Mouse (Mus musculus) testis, adult 2 months (tissue): ENCODE measurements around the gene Tra2a.

Source experiments
- CTCF ChIP-seq: fragments of 200-500 bp; IDR thresholded peaks from 2 replicates; pipeline ENCODE4 v1.5.1; 2012; ENCODE audit warnings: low read depth, mild to moderate bottlenecking, inconsistent platforms, low read length, moderate library complexity; ENCODE audit not compliant: control insufficient read depth, insufficient read depth, insufficient replicate concordance
- POLR2A ChIP-seq: fragments of 200-500 bp; IDR thresholded peaks from 2 replicates; pipeline ENCODE4 v1.6.1; 2012; ENCODE audit warnings: low read depth, mild to moderate bottlenecking, inconsistent platforms, low read length, moderate library complexity; ENCODE audit not compliant: control insufficient read depth

DNA sequence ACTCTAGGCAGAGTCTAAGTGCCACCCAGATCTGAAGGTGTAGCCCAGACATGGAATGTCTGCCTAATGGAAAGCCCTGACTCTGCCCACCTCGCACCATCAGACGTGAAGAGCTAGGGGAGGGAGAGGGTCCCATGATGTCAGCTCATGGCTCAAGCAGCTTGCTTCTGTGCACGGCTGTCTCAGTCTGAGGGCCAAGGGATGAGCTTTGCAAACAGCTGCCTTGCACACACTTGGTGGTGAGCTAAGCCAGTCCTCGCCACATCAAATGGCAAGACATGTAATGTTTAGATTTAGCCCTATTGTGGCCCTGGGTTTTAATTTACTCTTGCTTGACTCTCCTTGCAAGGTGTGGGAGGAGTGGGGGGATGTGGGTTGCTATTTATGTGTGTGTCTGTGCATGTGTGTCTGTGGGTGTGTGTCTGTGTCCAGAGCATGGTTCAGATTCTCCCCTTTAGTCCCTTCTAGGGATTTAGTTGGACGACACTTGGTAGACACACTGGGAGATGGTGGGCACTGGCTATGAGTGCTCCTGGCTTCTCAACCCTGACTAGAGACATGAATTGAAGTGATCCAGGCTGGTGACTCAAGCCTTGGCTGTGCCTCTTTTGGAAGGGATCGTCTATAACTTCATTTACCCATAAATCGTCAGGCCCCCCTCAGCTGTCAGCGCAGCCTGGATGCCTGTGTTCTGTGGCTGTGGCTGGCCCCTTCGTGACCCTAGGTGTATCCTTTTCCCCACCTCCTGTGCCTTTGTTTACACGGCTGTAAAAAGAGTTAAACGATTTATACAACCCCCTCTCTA, 38.7 kb downstream of the Tra2a start:
- no peak for TF ChIP-seq POLR2A
- TF ChIP-seq CTCF: no peak
